Mouse (Mus musculus): Measurements from ENCODE around the gene Xirp2. TPM values are rescaled to one million over a fixed set of nuclear protein-coding genes. Genes with fewer than 3 reads are reported as not detected.
"Not testable (repeated sequence)": the region's sequence is repeated elsewhere in the genome, so short reads cannot be mapped to it uniquely, and the experiment has no call there.

Xirp2 gene
- polyA plus RNA-seq (2014; fragmentation: Nextera tagmentation; extraction: Ambion mirVana), result not detected in 2 replicates

DNA sequence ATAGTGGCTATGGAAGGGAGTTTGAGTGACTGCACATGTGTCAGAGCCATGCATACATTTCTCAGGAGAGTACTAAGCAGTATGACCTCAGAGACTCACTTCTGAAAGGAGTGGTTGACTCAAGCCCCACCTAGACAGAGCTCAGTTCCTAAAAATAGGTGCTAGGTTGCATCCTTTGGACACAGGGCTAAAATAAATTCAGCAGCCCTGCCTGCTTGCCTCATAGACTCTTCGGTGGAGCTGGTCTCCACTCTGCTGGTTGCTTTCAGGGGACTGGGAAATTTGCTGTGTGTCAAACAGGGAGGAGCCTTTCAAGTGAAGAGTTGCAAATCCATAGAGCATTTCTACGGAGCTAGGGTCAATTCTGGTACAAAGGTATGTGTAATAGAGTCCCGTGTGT lies at the start of gene Xirp2:
Gene Xirp2 (plus strand): TSS at position 223 of the 400 bp plus-strand sequence.
- no peaks in the 10 kb centered on the region for H3K9me3 ChIP-seq (ENCODE audit: control insufficient read depth, low read length)
- no peak within 1 kb of the TSS for H3K4me3 ChIP-seq (replicated peaks; ENCODE audit: low read length)
- ATAC-seq (ENCODE audit: low FRiP score) (no peak), DNase-seq (ENCODE audit: low spot score) (no peak)
- H3K27me3 ChIP-seq (ENCODE audit: control insufficient read depth, insufficient read depth, low read length), result no peaks in the 10 kb centered on the region
- H3K4me1 ChIP-seq (replicated peaks; ENCODE audit: control insufficient read depth, insufficient read depth, low read length), result no peaks in the 10 kb centered on the region
- no peak within 1 kb of the TSS for H3K9ac ChIP-seq
- H3K36me3 ChIP-seq (replicated peaks; ENCODE audit: control insufficient read depth, insufficient read depth), result no peaks in the 10 kb centered on the region
- no peak within 1 kb of the TSS for H3K4me2 ChIP-seq (replicated peaks)
- H3K27ac ChIP-seq, result no peak within 1 kb of the TSS
- 78% methylated on average over 3 of the region's 3 CpGs for WGBS

DNA sequence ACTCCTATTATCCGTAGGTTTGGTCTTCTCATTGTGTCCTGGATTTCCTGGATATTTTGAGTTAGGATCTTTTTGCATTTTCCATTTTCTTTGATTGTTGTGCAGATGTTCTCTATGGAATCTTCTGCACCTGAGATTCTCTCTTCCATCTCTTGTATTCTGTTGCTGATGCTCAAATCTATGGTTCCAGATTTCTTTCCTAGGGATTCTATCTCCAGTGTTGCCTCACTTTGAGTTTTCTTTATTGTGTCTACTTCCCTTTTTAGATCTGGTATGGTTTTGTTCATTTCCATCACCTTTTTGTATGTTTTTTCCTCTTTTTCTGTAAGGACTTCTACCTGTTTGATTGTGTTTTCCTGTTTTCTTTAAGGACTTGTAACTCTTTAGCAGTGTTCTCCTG lies 32.4 kb upstream of the Xirp2 start, which contains the start of gene Gm21830:
Gene Gm21830 (plus strand): TSS at position 301 of the 400 bp plus-strand sequence.
- not testable (repeated sequence) for H3K4me3 ChIP-seq (replicated peaks; ENCODE audit: low read length); H3K36me3 ChIP-seq (replicated peaks; ENCODE audit: control insufficient read depth, insufficient read depth)

DNA sequence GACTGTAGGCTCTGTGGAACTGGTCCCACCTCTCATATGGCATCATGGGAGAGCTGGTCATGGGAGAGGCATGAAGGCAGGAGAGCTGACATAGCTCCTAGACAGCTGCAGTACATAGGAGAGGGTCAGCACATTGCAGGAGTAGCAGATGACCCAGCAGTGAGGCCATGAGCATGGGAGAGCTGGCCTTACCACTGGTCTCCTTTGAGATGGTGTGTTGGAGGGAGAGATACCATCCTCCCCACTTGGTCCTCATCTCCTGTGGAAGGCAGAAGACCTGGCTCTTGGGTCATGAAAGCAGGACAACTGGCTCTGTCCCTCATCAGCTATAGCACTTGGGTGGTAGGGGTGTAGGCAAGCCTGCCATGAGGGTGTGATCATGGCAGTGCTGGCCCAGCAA lies 24.9 kb upstream of the Xirp2 start:
- Histone ChIP-seq H3K9me3 (ENCODE audit: control insufficient read depth, low read length) (no peaks in the 10 kb centered on the region), H3K4me3 (replicated peaks; ENCODE audit: low read length) (no peak overlapping the region), H3K4me2 (replicated peaks) (no peak overlapping the region), H3K4me1 (replicated peaks; ENCODE audit: control insufficient read depth, insufficient read depth, low read length) (no peaks in the 10 kb centered on the region), H3K27me3 (ENCODE audit: control insufficient read depth, insufficient read depth, low read length) (no peaks in the 10 kb centered on the region), H3K36me3 (replicated peaks; ENCODE audit: control insufficient read depth, insufficient read depth) (no peaks in the 10 kb centered on the region), H3K27ac (no peak overlapping the region), H3K9ac (no peak overlapping the region)
- ATAC-seq (ENCODE audit: low FRiP score) (no peak), DNase-seq (ENCODE audit: low spot score) (no peak)

More for the DNA sequence above, 32.4 kb upstream of the Xirp2 start, which contains the start of gene Gm21830:
- H3K9me3 ChIP-seq (ENCODE audit: control insufficient read depth, low read length); H3K4me2 ChIP-seq (replicated peaks); DNase-seq (ENCODE audit: low spot score); H3K27me3 ChIP-seq (ENCODE audit: control insufficient read depth, insufficient read depth, low read length); ATAC-seq (ENCODE audit: low FRiP score); H3K27ac ChIP-seq; H3K9ac ChIP-seq; H3K4me1 ChIP-seq (replicated peaks; ENCODE audit: control insufficient read depth, insufficient read depth, low read length): not testable (repeated sequence)
- no CpG with 5 or more reads among the region's 1 CpGs for WGBS

DNA sequence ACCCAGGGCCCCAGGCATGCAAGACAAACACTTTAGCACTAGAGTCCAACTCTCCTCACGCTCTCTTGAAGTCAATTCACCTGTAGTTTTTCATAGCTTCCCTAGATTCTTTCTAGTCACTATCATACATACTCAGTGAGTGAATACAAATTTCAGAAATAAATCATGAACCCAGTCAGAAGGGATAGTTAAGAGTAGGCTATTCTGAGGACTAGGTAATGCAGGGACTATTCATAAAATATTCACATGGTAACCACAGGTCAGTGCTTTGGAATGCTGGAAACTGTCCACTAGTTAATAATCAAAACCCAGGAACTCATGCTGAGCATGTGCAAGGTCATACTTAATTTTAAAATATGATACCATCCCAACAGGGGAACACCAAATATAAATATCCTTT lies 23.0 kb upstream of the Xirp2 start:
- ATAC-seq (ENCODE audit: low FRiP score), result no peak
- Histone ChIP-seq H3K27me3 (ENCODE audit: control insufficient read depth, insufficient read depth, low read length) (no peaks in the 10 kb centered on the region), H3K4me3 (replicated peaks; ENCODE audit: low read length) (no peak overlapping the region), H3K27ac (no peak overlapping the region), H3K9ac (no peak overlapping the region), H3K4me2 (replicated peaks) (no peak overlapping the region), H3K36me3 (replicated peaks; ENCODE audit: control insufficient read depth, insufficient read depth) (no peaks in the 10 kb centered on the region), H3K9me3 (ENCODE audit: control insufficient read depth, low read length) (no peaks in the 10 kb centered on the region), H3K4me1 (replicated peaks; ENCODE audit: control insufficient read depth, insufficient read depth, low read length) (no peaks in the 10 kb centered on the region)
- no peak for DNase-seq (ENCODE audit: low spot score)
- 90% methylated on average over 1 of the region's 1 CpGs for WGBS

DNA sequence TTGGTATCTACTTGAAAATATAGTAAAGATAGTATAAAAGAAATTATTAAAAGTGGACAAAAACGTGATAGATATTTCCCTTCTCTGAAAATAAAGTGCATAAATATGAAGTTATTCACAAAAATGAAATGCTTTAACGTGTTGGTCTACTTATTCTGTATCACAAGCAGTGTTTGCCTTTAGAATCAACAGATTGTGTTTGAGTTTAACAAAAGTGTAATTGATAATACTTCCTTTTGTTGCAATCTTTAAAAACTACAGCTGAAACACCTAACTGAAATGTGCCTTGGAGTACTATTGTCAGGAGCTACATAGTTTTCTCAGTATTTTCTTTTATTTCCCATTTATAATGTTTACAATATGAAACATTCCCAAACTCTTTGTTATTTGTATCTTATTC lies 12.7 kb upstream of the Xirp2 start, which contains the start of gene Gm26727:
Gene Gm26727 (minus strand): TSS at position 101 of the 400 bp plus-strand sequence.
- H3K4me3 ChIP-seq (replicated peaks; ENCODE audit: low read length), result no peak within 1 kb of the TSS
- no peak within 1 kb of the TSS for H3K4me2 ChIP-seq (replicated peaks)
- H3K36me3 ChIP-seq (replicated peaks; ENCODE audit: control insufficient read depth, insufficient read depth), result no peaks in the 10 kb centered on the region
- ATAC-seq (ENCODE audit: low FRiP score), result no peak
- H3K9ac ChIP-seq, result no peak within 1 kb of the TSS
- WGBS, result 67% methylated on average over 2 of the region's 2 CpGs
- no peak within 1 kb of the TSS for H3K27ac ChIP-seq
- DNase-seq (ENCODE audit: low spot score), result no peak
- no peaks in the 10 kb centered on the region for H3K27me3 ChIP-seq (ENCODE audit: control insufficient read depth, insufficient read depth, low read length)
- no peaks in the 10 kb centered on the region for H3K4me1 ChIP-seq (replicated peaks; ENCODE audit: control insufficient read depth, insufficient read depth, low read length)
- H3K9me3 ChIP-seq (ENCODE audit: control insufficient read depth, low read length), result no peaks in the 10 kb centered on the region

DNA sequence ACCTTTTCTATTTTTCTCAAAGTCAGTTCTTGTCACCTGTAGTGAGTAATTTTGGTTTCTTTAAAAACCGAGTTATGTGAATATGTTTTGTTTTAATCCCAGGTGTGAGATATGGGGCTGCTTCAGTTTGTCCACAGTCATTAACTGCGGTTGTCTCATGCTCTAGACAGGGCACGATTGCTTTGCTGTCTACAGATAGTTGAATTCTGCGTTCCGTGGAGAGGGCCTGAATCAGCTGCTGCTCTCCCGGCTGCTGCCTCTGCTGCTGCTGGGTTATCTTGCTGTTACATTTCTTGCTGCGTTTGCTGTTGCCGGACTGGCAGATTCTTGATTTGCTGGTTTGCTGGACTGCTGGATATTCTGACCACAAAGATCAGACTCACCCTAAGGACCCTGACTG lies 7.5 kb upstream of the Xirp2 start:
- Histone ChIP-seq H3K27ac (no peak overlapping the region), H3K4me3 (replicated peaks; ENCODE audit: low read length) (no peak overlapping the region), H3K9ac (no peak overlapping the region), H3K4me2 (replicated peaks) (no peak overlapping the region), H3K9me3 (ENCODE audit: control insufficient read depth, low read length) (no peaks in the 10 kb centered on the region), H3K27me3 (ENCODE audit: control insufficient read depth, insufficient read depth, low read length) (no peaks in the 10 kb centered on the region), H3K4me1 (replicated peaks; ENCODE audit: control insufficient read depth, insufficient read depth, low read length) (no peaks in the 10 kb centered on the region), H3K36me3 (replicated peaks; ENCODE audit: control insufficient read depth, insufficient read depth) (no peaks in the 10 kb centered on the region)
- ATAC-seq (ENCODE audit: low FRiP score), result no peak
- no peak for DNase-seq (ENCODE audit: low spot score)
- WGBS, result 88% methylated on average over 8 of the region's 8 CpGs

DNA sequence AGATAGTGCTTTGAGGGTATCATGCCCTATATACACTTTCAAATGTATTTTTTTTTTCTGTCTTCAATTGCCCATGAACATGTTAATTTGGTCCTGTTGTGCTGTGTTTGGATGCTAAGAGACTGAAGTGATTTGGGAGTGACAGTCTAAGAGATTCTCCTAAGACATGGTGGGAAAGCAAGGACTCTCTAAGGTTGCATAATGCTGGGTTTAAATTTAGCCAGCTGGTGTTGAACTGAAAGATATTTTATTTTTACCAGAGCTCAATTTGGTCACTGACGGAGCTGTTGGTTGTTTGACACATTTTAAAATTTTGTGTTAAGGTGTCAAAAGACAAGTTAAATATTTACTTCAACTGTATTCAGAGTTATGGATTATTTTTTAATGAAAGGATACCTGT lies 970 bp downstream of the Xirp2 start:
- H3K4me2 ChIP-seq (replicated peaks), result no peak overlapping the region
- H3K9ac ChIP-seq, result no peak overlapping the region
- no peak overlapping the region for H3K27ac ChIP-seq
- H3K4me1 ChIP-seq (replicated peaks; ENCODE audit: control insufficient read depth, insufficient read depth, low read length), result no peaks in the 10 kb centered on the region
- H3K36me3 ChIP-seq (replicated peaks; ENCODE audit: control insufficient read depth, insufficient read depth), result no peaks in the 10 kb centered on the region
- no peaks in the 10 kb centered on the region for H3K27me3 ChIP-seq (ENCODE audit: control insufficient read depth, insufficient read depth, low read length)
- ATAC-seq (ENCODE audit: low FRiP score) (no peak), DNase-seq (ENCODE audit: low spot score) (no peak)
- H3K9me3 ChIP-seq (ENCODE audit: control insufficient read depth, low read length), result no peaks in the 10 kb centered on the region
- WGBS, result 92% methylated on average over 1 of the region's 1 CpGs
- no peak overlapping the region for H3K4me3 ChIP-seq (replicated peaks; ENCODE audit: low read length)

DNA sequence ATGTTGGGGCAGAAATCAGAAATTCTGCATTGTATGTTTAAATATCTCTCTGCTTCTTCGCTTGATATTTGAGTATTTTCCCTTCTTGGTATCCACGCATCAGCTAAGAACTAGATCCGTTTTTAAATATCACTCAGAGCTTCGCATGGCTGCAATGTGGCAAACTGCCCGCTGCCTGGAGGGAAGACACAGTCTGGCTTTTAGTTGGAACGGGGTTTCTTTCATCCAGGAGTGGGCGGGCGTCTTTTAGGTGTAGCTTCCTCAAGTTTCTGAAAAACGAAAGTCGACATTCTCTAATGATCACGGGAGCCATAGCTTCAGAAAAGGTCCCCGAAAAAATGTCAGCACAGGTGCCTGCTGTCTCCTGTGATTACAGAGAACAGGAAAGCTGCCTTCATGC lies 1.4 kb downstream of the Xirp2 start:
- no peak for ATAC-seq (ENCODE audit: low FRiP score)
- Histone ChIP-seq H3K27me3 (ENCODE audit: control insufficient read depth, insufficient read depth, low read length) (no peaks in the 10 kb centered on the region), H3K9ac (no peak overlapping the region), H3K4me3 (replicated peaks; ENCODE audit: low read length) (no peak overlapping the region), H3K4me2 (replicated peaks) (no peak overlapping the region), H3K4me1 (replicated peaks; ENCODE audit: control insufficient read depth, insufficient read depth, low read length) (no peaks in the 10 kb centered on the region), H3K36me3 (replicated peaks; ENCODE audit: control insufficient read depth, insufficient read depth) (no peaks in the 10 kb centered on the region), H3K9me3 (ENCODE audit: control insufficient read depth, low read length) (no peaks in the 10 kb centered on the region), H3K27ac (no peak overlapping the region)
- WGBS, result 76% methylated on average over 12 of the region's 12 CpGs
- no peak for DNase-seq (ENCODE audit: low spot score)

DNA sequence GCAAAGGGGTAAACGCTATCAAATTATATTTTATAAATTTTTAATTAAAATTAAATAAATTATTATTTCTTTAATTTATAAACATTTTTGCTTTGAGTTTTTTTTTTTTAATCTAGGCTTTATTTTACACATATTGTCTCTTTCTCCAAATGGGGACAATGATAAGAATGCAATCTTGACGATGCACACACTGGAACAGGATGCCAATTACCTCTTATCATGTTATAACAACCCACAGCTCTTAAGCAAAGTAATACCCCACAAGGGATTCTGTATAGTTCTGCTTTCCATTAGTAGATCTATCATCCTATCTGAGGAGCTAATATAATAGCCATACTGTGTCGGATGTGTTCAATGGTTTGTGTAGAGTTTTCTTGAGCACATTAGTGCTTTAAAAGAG lies 15.1 kb downstream of the Xirp2 start:
- DNase-seq (ENCODE audit: low spot score) (no peak), ATAC-seq (ENCODE audit: low FRiP score) (no peak)
- H3K4me2 ChIP-seq (replicated peaks), result no peak overlapping the region
- H3K9ac ChIP-seq, result no peak overlapping the region
- H3K27ac ChIP-seq, result no peak overlapping the region
- no peaks in the 10 kb centered on the region for H3K9me3 ChIP-seq (ENCODE audit: control insufficient read depth, low read length)
- no peak overlapping the region for H3K4me3 ChIP-seq (replicated peaks; ENCODE audit: low read length)
- H3K27me3 ChIP-seq (ENCODE audit: control insufficient read depth, insufficient read depth, low read length), result no peaks in the 10 kb centered on the region
- no peaks in the 10 kb centered on the region for H3K4me1 ChIP-seq (replicated peaks; ENCODE audit: control insufficient read depth, insufficient read depth, low read length)
- H3K36me3 ChIP-seq (replicated peaks; ENCODE audit: control insufficient read depth, insufficient read depth), result no peaks in the 10 kb centered on the region
- 79% methylated on average over 3 of the region's 3 CpGs for WGBS

DNA sequence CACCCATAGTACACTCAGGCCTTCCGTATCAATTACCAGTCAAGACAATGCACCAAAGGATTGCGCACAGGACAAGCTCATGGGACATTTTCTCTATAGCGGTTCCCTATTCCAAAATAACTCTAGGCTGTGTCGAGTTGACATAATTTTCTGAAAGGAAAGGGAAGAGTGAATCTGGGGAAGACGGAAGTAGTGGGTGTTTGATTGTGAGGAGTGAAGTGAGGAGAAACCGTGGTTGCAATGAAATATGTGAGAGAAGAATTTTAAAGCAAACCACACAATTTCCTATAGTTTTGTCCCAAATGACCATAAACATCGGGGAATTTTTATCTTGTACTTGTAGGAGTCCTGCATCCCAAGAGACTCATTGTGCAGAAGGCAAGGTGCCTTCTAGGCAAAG lies 21.2 kb downstream of the Xirp2 start:
- Histone ChIP-seq H3K9ac (no peak overlapping the region), H3K36me3 (replicated peaks; ENCODE audit: control insufficient read depth, insufficient read depth) (no peaks in the 10 kb centered on the region), H3K4me1 (replicated peaks; ENCODE audit: control insufficient read depth, insufficient read depth, low read length) (no peaks in the 10 kb centered on the region), H3K27ac (no peak overlapping the region), H3K4me2 (replicated peaks) (no peak overlapping the region), H3K9me3 (ENCODE audit: control insufficient read depth, low read length) (no peaks in the 10 kb centered on the region), H3K27me3 (ENCODE audit: control insufficient read depth, insufficient read depth, low read length) (no peaks in the 10 kb centered on the region), H3K4me3 (replicated peaks; ENCODE audit: low read length) (no peak overlapping the region)
- WGBS, result 94% methylated on average over 7 of the region's 7 CpGs
- DNase-seq (ENCODE audit: low spot score) (no peak), ATAC-seq (ENCODE audit: low FRiP score) (no peak)
